Mouse (Mus musculus) hindbrain, embryonic 12.5 days (tissue): ENCODE data around the gene Slc25a3. TPM values are rescaled to one million over a fixed set of nuclear protein-coding genes. Genes with fewer than 3 reads are reported as not detected.

Experiments used
- ATAC-seq: fragments of 200-750 bp; cut with Nextera tagmentation; 2 replicates; pipeline ENCODE4 v1.8.0; 2017; ENCODE audit warnings: moderate TSS enrichment; ENCODE audit not compliant: low FRiP score
- H3K27ac ChIP-seq: fragments of 300-500 bp; sonication (generic); 2 replicates; pipeline ENCODE4 v1.5.1; 2016; ENCODE audit warnings: mild to moderate bottlenecking
- H3K27me3 ChIP-seq: fragments of 300-500 bp; sonication (generic); 2 replicates; pipeline ENCODE4 v1.6.1; 2016; ENCODE audit warnings: mild to moderate bottlenecking
- H3K36me3 ChIP-seq: fragments of 300-500 bp; sonication (generic); 2 replicates; pipeline ENCODE4 v1.6.1; 2016; ENCODE audit warnings: mild to moderate bottlenecking
- H3K4me1 ChIP-seq: fragments of 300-500 bp; sonication (generic); 2 replicates; pipeline ENCODE4 v1.6.1; 2016
- H3K4me2 ChIP-seq: fragments of 300-500 bp; sonication (generic); replicated peaks from 2 replicates; pipeline ENCODE4 v1.6.1; 2016; ENCODE audit warnings: mild to moderate bottlenecking
- H3K4me3 ChIP-seq: fragments of 300-500 bp; sonication (generic); 2 replicates; pipeline ENCODE4 v1.5.1; 2016; ENCODE audit warnings: mild to moderate bottlenecking
- H3K9ac ChIP-seq: fragments of 300-500 bp; sonication (generic); 2 replicates; pipeline ENCODE4 v1.6.1; 2016; ENCODE audit warnings: mild to moderate bottlenecking, moderate library complexity
- H3K9me3 ChIP-seq: fragments of 300-500 bp; sonication (generic); replicated peaks from 2 replicates; pipeline ENCODE4 v1.6.1; 2016; ENCODE audit warnings: mild to moderate bottlenecking
- WGBS: fragments of 180-500 bp; shearing (Covaris S2); methylation state at CpG from one replicate; pipeline ENCODE4 v1.1.7; 2016; 5-methylcytosine and 5-hydroxymethylcytosine counted together
- polyA plus RNA-seq: library from polyadenylated mRNA; unstranded; fragments of >200 nt; fragmentation: Nextera tagmentation; extraction: Ambion mirVana; gene quantifications from 2 replicates; pipeline ENCODE4 v1.2.1, GENCODE M21; 2016

The Slc25a3 gene
- polyA plus RNA-seq, result 386 and 390 TPM in 2 replicates

- H3K4me2 ChIP-seq, result peak within 1 kb of the TSS; percentile 95
These were observed at the start of gene Slc25a3 for GRCm38 (mm10) chr10:91123828-91124822. Gene Slc25a3, minus strand, starts transcription at chr10:91124059.

DNA sequence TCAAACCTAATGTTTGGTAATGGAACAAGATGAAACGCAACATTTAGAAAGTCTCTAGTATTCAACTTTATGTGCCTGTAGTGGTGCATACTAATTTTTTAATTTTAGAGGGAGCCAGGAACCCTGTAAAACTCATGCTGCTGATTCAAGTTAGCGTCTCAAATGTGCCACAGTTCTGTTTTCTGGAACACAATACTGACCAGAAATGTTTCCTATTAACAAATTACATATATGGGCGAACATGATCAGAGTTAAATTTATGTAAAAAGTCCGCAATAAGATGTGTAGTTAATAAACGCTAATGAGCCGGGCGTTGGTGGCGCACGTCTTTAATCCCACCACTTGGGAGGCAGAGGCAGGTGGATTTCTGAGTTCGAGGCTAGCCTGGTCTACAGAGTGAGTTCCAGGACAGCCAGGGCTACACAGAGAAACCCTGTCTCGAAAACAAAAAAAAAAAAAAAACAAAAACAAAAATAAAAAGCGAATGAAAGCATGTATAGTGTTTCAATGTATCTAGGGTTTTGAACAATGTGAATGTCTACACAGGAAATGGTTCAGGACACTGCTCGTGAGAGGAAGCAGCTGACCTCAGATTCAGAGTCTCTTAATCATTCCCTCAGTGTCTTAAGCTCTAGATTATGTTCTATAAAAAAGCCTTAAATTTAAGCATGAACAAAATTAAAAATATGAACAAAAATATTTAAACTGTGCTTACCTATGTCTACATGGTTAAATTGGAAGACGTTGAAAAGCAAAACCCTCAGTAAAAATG, 48.7 kb upstream of the Slc25a3 start:
- peak overlapping the region; percentile 100 for H3K27ac ChIP-seq
- no peaks in the 10 kb centered on the region for H3K9me3 ChIP-seq
- H3K4me1 ChIP-seq, result peaks cover 22% of the 10 kb centered on the region
- peak overlapping the region; percentile 100 for H3K9ac ChIP-seq
- H3K27me3 ChIP-seq, result no peaks in the 10 kb centered on the region
- ATAC-seq, result no peak
- H3K4me2 ChIP-seq, result peak overlapping the region; percentile 71
- no peaks in the 10 kb centered on the region for H3K36me3 ChIP-seq
- WGBS, result 87% methylated on average over 14 of the region's 14 CpGs
- peak overlapping the region; percentile 99 for H3K4me3 ChIP-seq

More at GRCm38 (mm10) chr10:91123828-91124822, at the start of gene Slc25a3:
- Histone ChIP-seq H3K27me3 (no peaks in the 10 kb centered on the region), H3K9me3 (no peaks in the 10 kb centered on the region), H3K36me3 (peaks cover 24% of the 10 kb centered on the region), H3K9ac (peak within 1 kb of the TSS; percentile 92), H3K4me1 (peaks cover 19% of the 10 kb centered on the region), H3K4me3 (peak within 1 kb of the TSS; percentile 99), H3K27ac (peak within 1 kb of the TSS; percentile 92)
- peak; percentile 99 for ATAC-seq
- 13% methylated on average over 58 of the region's 59 CpGs for WGBS

GRCm38 (mm10) chr10:91171455-91172328, 47.8 kb upstream of the Slc25a3 start:
- H3K9ac ChIP-seq, result peak overlapping the region; percentile 100
- H3K27me3 ChIP-seq, result no peaks in the 10 kb centered on the region
- no peaks in the 10 kb centered on the region for H3K36me3 ChIP-seq
- no peaks in the 10 kb centered on the region for H3K9me3 ChIP-seq
- peaks cover 29% of the 10 kb centered on the region for H3K4me1 ChIP-seq
- peak overlapping the region; percentile 100 for H3K27ac ChIP-seq
- peak overlapping the region; percentile 71 for H3K4me2 ChIP-seq
- H3K4me3 ChIP-seq, result peak overlapping the region; percentile 99
- peak; percentile 97 for ATAC-seq
- WGBS, result under 1% methylated on average over 67 of the region's 68 CpGs

DNA sequence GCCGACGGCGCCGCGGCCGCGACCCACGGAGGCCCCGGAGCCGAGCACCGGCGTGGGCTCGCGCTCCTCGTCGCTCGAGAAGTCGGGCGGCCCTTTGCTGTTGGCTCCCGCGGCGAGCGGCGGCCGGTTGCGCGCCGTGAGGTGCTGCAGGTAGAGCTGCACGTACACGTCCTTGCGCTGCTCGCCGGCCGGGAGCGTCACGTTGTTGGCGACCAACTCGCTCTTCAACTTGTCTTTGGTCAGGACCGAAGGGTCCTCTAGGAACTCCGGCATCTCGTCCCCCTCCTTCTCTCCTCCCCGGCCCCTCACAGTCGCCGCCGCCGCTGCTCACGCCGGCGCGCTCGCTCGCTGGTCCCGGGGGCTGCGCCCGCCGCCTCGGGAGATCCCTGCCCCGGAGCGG, 47.2 kb upstream of the Slc25a3 start:
- peak; percentile 75 for ATAC-seq
- peak overlapping the region; percentile 99 for H3K4me3 ChIP-seq
- WGBS, result under 1% methylated on average over 50 of the region's 59 CpGs
- H3K27ac ChIP-seq, result peak overlapping the region; percentile 100
- H3K4me2 ChIP-seq, result peak overlapping the region; percentile 71
- no peaks in the 10 kb centered on the region for H3K27me3 ChIP-seq
- H3K36me3 ChIP-seq, result no peaks in the 10 kb centered on the region
- peaks cover 29% of the 10 kb centered on the region for H3K4me1 ChIP-seq
- peak overlapping the region; percentile 100 for H3K9ac ChIP-seq
- H3K9me3 ChIP-seq, result no peaks in the 10 kb centered on the region

DNA sequence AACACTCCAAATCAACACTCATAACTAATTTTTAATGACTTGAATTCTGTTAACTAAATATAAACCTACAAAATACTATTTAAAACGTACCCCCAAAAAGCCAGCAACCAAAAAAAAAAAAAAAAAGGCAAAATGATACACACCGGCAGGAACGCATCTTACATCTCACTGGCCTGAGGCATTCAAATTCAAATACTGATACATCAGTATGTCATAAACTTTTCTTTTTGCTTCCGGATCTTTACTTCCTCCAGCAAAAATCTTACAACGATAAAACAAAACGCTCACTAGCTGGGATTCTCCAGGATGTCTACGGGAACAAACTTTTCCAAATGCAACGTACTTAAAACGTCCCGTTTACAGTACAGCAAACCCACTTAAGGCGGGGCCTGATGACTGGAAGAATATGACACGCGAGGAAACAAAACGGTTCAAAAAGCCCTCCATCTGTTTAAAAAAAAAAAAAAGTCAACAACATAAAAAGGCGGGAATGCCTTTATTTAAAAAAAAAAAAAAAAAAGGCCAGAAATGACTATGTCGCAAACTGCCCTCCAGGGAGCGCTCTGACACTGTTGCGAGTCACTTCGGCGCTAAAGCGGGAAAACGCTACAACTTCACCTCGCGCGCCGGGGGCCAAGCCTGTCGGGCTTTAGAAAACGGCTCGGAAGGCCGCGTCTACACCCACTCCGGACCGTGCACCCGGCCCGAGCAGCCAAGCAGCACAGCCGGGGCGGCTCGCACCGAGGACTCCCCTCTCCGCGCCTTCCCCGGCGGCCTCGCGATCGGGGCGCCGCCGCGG, 46.5 kb upstream of the Slc25a3 start:
- H3K4me1 ChIP-seq, result peaks cover 29% of the 10 kb centered on the region
- H3K9me3 ChIP-seq, result no peaks in the 10 kb centered on the region
- H3K9ac ChIP-seq, result peak overlapping the region; percentile 100
- H3K4me2 ChIP-seq, result peak overlapping the region; percentile 71
- peak overlapping the region; percentile 100 for H3K27ac ChIP-seq
- H3K27me3 ChIP-seq, result no peaks in the 10 kb centered on the region
- peak overlapping the region; percentile 99 for H3K4me3 ChIP-seq
- peak; percentile 38; the same call in 1 of the 2 replicates for ATAC-seq
- peaks cover 6% of the 10 kb centered on the region; the same call in 1 of the 2 replicates for H3K36me3 ChIP-seq
- under 1% methylated on average over 50 of the region's 50 CpGs for WGBS

DNA sequence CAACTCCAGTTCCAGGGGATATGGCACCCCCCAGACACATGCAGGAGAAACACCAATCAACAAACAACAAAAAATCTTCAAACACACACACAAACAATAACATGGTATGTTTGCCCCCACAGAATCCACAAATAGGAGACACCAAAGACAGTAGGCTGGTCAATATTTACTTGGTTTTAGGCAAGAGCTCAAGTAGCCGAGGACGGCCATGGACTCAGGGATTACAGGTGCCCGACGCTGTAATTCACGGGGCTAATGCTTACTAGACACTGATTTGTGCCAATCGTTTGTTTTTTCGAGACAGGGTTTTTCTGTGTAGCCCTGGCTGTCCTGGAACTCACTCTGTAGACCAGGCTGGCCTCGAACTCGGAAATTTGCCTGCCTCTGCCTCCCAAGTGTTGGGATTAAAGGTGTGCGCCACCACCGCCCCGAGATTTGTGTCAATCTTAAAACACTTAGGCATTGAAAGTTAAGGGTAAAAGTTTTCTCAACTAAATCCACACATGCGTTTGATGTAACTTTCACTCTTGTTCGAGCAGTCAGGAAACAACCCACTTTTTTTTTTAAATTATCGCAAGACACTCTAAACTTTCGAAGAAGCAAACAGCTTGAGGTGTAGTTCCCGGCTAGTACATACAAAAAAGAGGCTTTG, 45.7 kb upstream of the Slc25a3 start:
- Histone ChIP-seq H3K27me3 (no peaks in the 10 kb centered on the region), H3K4me1 (peaks cover 29% of the 10 kb centered on the region), H3K9ac (peak overlapping the region; percentile 100), H3K4me3 (peak overlapping the region; percentile 99), H3K36me3 (peaks cover 8% of the 10 kb centered on the region; the same call in 1 of the 2 replicates), H3K4me2 (peak overlapping the region; percentile 71), H3K9me3 (no peaks in the 10 kb centered on the region), H3K27ac (no peak overlapping the region)
- no peak for ATAC-seq
- 38% methylated on average over 17 of the region's 17 CpGs for WGBS

- Histone ChIP-seq H3K9ac (no peak overlapping the region), H3K36me3 (peaks cover 26% of the 10 kb centered on the region), H3K27me3 (no peaks in the 10 kb centered on the region), H3K4me3 (no peak overlapping the region), H3K4me2 (peak overlapping the region; percentile 71), H3K27ac (no peak overlapping the region), H3K9me3 (no peaks in the 10 kb centered on the region), H3K4me1 (peaks cover 29% of the 10 kb centered on the region)
- no peak for ATAC-seq
- 65% methylated on average over 7 of the region's 7 CpGs for WGBS
These were observed 43.5 kb upstream of the Slc25a3 start for GRCm38 (mm10) chr10:91167352-91167751.

DNA sequence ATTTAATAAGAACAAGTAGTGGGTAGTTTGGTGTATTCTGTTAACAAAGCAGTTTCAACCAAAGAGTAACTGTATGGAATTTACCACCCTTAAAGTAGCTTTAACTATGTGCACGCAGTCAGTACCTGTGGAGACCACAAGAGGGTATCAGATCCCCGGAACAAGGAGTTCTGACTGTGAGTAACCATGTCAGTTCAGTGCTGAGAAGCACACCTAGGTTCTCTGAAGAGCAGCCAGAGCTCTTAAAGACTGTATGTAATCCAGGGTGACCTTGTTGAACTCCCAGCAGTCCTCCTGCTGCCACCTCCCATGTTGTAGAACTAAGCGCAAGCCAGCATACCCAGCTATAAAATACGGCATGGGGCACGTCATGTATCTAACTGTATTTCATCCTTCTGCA, 43.0 kb upstream of the Slc25a3 start:
- no peaks in the 10 kb centered on the region for H3K9me3 ChIP-seq
- peak overlapping the region; percentile 71 for H3K4me2 ChIP-seq
- no peak overlapping the region for H3K4me3 ChIP-seq
- peaks cover 31% of the 10 kb centered on the region for H3K36me3 ChIP-seq
- H3K27ac ChIP-seq, result no peak overlapping the region
- WGBS, result 70% methylated on average over 5 of the region's 5 CpGs
- no peaks in the 10 kb centered on the region for H3K27me3 ChIP-seq
- H3K9ac ChIP-seq, result no peak overlapping the region
- ATAC-seq, result no peak
- H3K4me1 ChIP-seq, result peaks cover 29% of the 10 kb centered on the region

GRCm38 (mm10) chr10:91165850-91166249, 42.0 kb upstream of the Slc25a3 start:
- Histone ChIP-seq H3K27me3 (no peaks in the 10 kb centered on the region), H3K9me3 (no peaks in the 10 kb centered on the region), H3K36me3 (peaks cover 41% of the 10 kb centered on the region), H3K4me2 (no peak overlapping the region), H3K4me3 (no peak overlapping the region), H3K27ac (no peak overlapping the region), H3K4me1 (peaks cover 29% of the 10 kb centered on the region), H3K9ac (no peak overlapping the region)
- no peak for ATAC-seq

DNA sequence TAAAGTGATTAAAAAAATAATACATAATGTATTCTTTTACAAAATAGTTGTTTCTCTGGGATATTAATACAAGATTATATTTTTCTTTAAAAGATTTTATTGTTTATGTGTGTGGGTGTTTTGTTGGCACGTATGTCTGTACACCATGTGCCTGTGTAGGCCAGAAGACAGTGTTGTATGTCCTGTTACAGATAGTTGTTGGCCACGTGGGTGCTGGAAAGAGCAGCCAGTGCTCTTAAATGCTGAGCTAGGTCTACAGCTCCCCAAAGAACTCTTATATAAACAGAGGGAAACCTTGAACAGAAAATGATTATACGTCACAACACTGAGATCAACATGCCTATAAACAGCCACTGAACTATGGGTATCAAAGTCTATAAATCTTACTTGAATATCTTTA, 40.6 kb upstream of the Slc25a3 start:
- no peaks in the 10 kb centered on the region for H3K27me3 ChIP-seq
- 87% methylated on average over 3 of the region's 3 CpGs for WGBS
- H3K9me3 ChIP-seq, result no peaks in the 10 kb centered on the region
- H3K9ac ChIP-seq, result no peak overlapping the region
- peaks cover 49% of the 10 kb centered on the region for H3K36me3 ChIP-seq
- no peak overlapping the region for H3K27ac ChIP-seq
- no peak for ATAC-seq
- H3K4me2 ChIP-seq, result no peak overlapping the region
- no peak overlapping the region for H3K4me3 ChIP-seq
- H3K4me1 ChIP-seq, result peaks cover 25% of the 10 kb centered on the region
